Mouse (Mus musculus) kidney, postnatal 0 days (tissue): ENCODE measurements around the gene Nradd. TPM values are rescaled to one million over a fixed set of nuclear protein-coding genes. Genes with fewer than 3 reads are reported as not detected.

Experiments
- ATAC-seq: fragments of 200-750 bp; cut with Nextera tagmentation; replicated peaks from 2 replicates; pipeline ENCODE4 v1.8.0; 2017; ENCODE audit warnings: low read depth, moderate number of reproducible peaks, moderate TSS enrichment, moderate library complexity; ENCODE audit not compliant: low FRiP score
- DNase-seq: peaks from one replicate; pipeline ENCODE4 v3.0.0-alpha.2; 2016; ENCODE audit warnings: low spot score
- H3K27ac ChIP-seq: fragments of 300-500 bp; sonication (generic); 2 replicates; pipeline ENCODE4 v1.5.1; 2014; ENCODE audit warnings: mild to moderate bottlenecking
- H3K27me3 ChIP-seq: fragments of 300-500 bp; sonication (generic); 2 replicates; pipeline ENCODE4 v1.6.1; 2014; ENCODE audit warnings: low read length, mixed read lengths; ENCODE audit not compliant: insufficient read depth
- H3K36me3 ChIP-seq: fragments of 300-500 bp; sonication (generic); 2 replicates; pipeline ENCODE4 v1.6.1; 2014; ENCODE audit warnings: low read length, mixed read lengths; ENCODE audit not compliant: insufficient read depth
- H3K4me1 ChIP-seq: fragments of 300-500 bp; sonication (generic); replicated peaks from 2 replicates; pipeline ENCODE4 v1.6.1; 2014; ENCODE audit warnings: antibody characterized with exemption, low read length, mixed read lengths; ENCODE audit not compliant: insufficient read depth
- H3K4me2 ChIP-seq: fragments of 300-500 bp; sonication (generic); 2 replicates; pipeline ENCODE4 v1.6.1; 2014; ENCODE audit warnings: mild to moderate bottlenecking, low read length, moderate library complexity, mixed read lengths
- H3K4me3 ChIP-seq: fragments of 300-500 bp; sonication (generic); replicated peaks from 2 replicates; pipeline ENCODE4 v1.5.1; 2014; ENCODE audit warnings: low read depth, low read length
- H3K9ac ChIP-seq: fragments of 300-500 bp; sonication (generic); 2 replicates; pipeline ENCODE4 v1.6.1; 2014; ENCODE audit warnings: low read depth, low read length
- H3K9me3 ChIP-seq: fragments of 300-500 bp; sonication (generic); replicated peaks from 2 replicates; pipeline ENCODE4 v1.6.1; 2016; ENCODE audit warnings: low read length, inconsistent platforms, mixed read lengths
- CTCF ChIP-seq: IDR thresholded peaks from 2 replicates; pipeline ENCODE4 v1.5.1; 2016; ENCODE audit warnings: antibody characterized with exemption, low read depth, mild to moderate bottlenecking, moderate library complexity
- WGBS: fragments of 180-500 bp; shearing (Covaris S2); extraction: QIAGEN DNeasy Blood & Tissue Kit; methylation state at CpG from one replicate; pipeline ENCODE4 v1.1.7; 2014; 5-methylcytosine and 5-hydroxymethylcytosine counted together
- polyA plus RNA-seq: library from polyadenylated mRNA; unstranded; fragments of >200 nt; fragmentation: Nextera tagmentation; extraction: Ambion mirVana; gene quantifications from 2 replicates; pipeline ENCODE4 v1.2.1, GENCODE M21; 2015

Gene Nradd
- polyA plus RNA-seq, 1 experiment from 2014 or later, result 45.7 TPM

- DNase-seq, result no peak
- Histone ChIP-seq H3K27me3 (no peaks in the 10 kb centered on the region), H3K27ac (no peak overlapping the region), H3K4me1 (no peaks in the 10 kb centered on the region), H3K9me3 (no peaks in the 10 kb centered on the region), H3K9ac (no peak overlapping the region), H3K4me3 (no peak overlapping the region), H3K36me3 (0 out of 2 replicates have a peak, but pooled peaks cover 26% of the 10 kb centered on the region), H3K4me2 (no peak overlapping the region)
- 74% methylated on average over 15 of the region's 15 CpGs for WGBS
- ATAC-seq, result no peak
- no peak for TF ChIP-seq CTCF
Observed at GRCm38 (mm10) chr9:110632671-110633070, 8.4 kb upstream of the Nradd start.

GRCm38 (mm10) chr9:110631651-110632275 is 7.5 kb upstream of the Nradd start:
- ATAC-seq (no peak), DNase-seq (no peak)
- Histone ChIP-seq H3K27me3 (no peaks in the 10 kb centered on the region), H3K4me2 (0 out of 2 replicates have a peak overlapping the region, but pooled peaks have one; percentile 1), H3K4me1 (no peaks in the 10 kb centered on the region), H3K36me3 (0 out of 2 replicates have a peak, but pooled peaks cover 26% of the 10 kb centered on the region), H3K9me3 (no peaks in the 10 kb centered on the region), H3K4me3 (no peak overlapping the region), H3K9ac (no peak overlapping the region), H3K27ac (no peak overlapping the region)
- WGBS, result 36% methylated on average over 30 of the region's 30 CpGs
- TF ChIP-seq CTCF, result peak; percentile 38; the same call in 1 of the 2 replicates

GRCm38 (mm10) chr9:110631191-110631590 is 6.9 kb upstream of the Nradd start:
- WGBS, result 40% methylated on average over 10 of the region's 10 CpGs
- 0 out of 2 replicates have a peak overlapping the region, but pooled peaks have one; percentile 1 for H3K4me2 ChIP-seq
- TF ChIP-seq CTCF, result peak; percentile 74
- no peaks in the 10 kb centered on the region for H3K27me3 ChIP-seq
- DNase-seq (peak; percentile 58), ATAC-seq (no peak)
- no peak overlapping the region for H3K27ac ChIP-seq
- no peak overlapping the region for H3K9ac ChIP-seq
- H3K36me3 ChIP-seq, result 0 out of 2 replicates have a peak, but pooled peaks cover 26% of the 10 kb centered on the region
- no peaks in the 10 kb centered on the region for H3K4me1 ChIP-seq
- H3K9me3 ChIP-seq, result no peaks in the 10 kb centered on the region
- no peak overlapping the region for H3K4me3 ChIP-seq

- DNase-seq (peak; percentile 58), ATAC-seq (0 out of 2 replicates have a peak, but pooled peaks have one; percentile 6)
- H3K36me3 ChIP-seq, result 0 out of 2 replicates have a peak, but pooled peaks cover 21% of the 10 kb centered on the region
- no peak overlapping the region for H3K9ac ChIP-seq
- H3K27me3 ChIP-seq, result no peaks in the 10 kb centered on the region
- H3K4me1 ChIP-seq, result peaks cover 1% of the 10 kb centered on the region; the same call in 1 of the 2 replicates
- TF ChIP-seq CTCF, result no peak
- H3K27ac ChIP-seq, result no peak overlapping the region
- WGBS, result 58% methylated on average over 15 of the region's 15 CpGs
- no peak overlapping the region for H3K4me3 ChIP-seq
- no peak overlapping the region for H3K4me2 ChIP-seq
- no peaks in the 10 kb centered on the region for H3K9me3 ChIP-seq
Observed at GRCm38 (mm10) chr9:110630171-110630570, 5.9 kb upstream of the Nradd start.

- no peaks in the 10 kb centered on the region for H3K27me3 ChIP-seq
- ATAC-seq (no peak), DNase-seq (no peak)
- no peaks in the 10 kb centered on the region for H3K9me3 ChIP-seq
- peak overlapping the region; percentile 40 for H3K9ac ChIP-seq
- peak overlapping the region; percentile 61 for H3K4me2 ChIP-seq
- peaks cover 11% of the 10 kb centered on the region for H3K4me1 ChIP-seq
- H3K27ac ChIP-seq, result peak overlapping the region; percentile 76
- 66% methylated on average over 11 of the region's 11 CpGs for WGBS
- peak overlapping the region; percentile 37; the same call in 1 of the 2 replicates for H3K4me3 ChIP-seq
- H3K36me3 ChIP-seq, result peaks cover 18% of the 10 kb centered on the region; the same call in 1 of the 2 replicates
- TF ChIP-seq CTCF, result no peak
Observed at GRCm38 (mm10) chr9:110625350-110625908, 1.2 kb upstream of the Nradd start.

- DNase-seq (no peak), ATAC-seq (no peak)
- Histone ChIP-seq H3K9ac (peak overlapping the region; percentile 40), H3K9me3 (no peaks in the 10 kb centered on the region), H3K4me2 (peak overlapping the region; percentile 61), H3K27ac (peak overlapping the region; percentile 76), H3K36me3 (peaks cover 23% of the 10 kb centered on the region; the same call in 1 of the 2 replicates), H3K4me1 (peaks cover 11% of the 10 kb centered on the region), H3K4me3 (peak overlapping the region; percentile 37), H3K27me3 (no peaks in the 10 kb centered on the region)
- WGBS, result 24% methylated on average over 8 of the region's 8 CpGs
- TF ChIP-seq CTCF, result no peak
Observed at GRCm38 (mm10) chr9:110623416-110624195, 646 bp downstream of the Nradd start.
